Mouse (Mus musculus): Measurements from ENCODE around the gene Rrnad1.

Gene Rrnad1

GRCm38 (mm10) chr3:87949266-87949954 is 18.9 kb upstream of the Rrnad1 start:
- DNase-seq (ENCODE audit: low spot score in 2 of 2): no peak

DNA sequence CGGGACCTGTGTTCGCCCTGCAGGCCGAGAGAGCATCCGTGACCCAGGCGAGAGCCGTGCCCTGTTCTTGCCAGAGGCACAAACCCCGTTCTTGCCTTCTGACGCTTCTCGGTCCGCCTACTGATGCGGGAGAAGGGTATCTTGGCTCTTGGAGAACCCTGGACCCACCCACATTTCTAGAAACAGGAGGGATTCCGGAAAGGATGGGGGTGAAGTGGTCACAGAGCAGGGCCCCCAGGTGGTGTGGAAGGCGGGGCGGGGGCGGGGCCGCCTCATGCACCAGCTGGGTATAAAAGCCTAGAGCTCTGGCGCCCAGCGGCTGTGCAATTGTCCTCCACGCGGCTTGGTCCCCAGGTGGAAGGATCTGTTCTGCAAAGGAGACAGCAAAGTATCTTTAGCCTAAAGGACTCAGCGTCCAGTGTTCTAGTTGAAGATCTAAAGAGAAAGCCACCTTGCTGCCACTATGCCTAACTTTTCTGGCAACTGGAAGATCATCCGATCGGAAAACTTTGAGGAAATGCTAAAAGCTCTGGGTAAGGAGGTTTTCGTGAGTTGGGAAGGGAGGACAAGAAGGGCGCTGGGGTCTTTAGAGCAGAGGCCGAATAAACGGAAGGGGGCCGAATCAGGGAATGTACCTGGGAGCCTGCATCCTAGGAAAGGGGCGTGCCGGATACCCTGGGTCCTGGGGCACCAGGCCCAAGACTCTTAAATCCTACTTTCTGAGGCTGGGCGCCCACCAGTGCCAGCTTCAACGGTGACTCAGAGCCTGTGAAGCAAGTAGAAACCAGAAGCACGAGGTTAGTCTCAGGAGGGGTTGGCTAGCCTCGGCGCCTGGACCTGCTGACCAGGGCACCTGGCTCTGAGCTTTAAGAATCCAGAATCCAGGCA is 18.1 kb upstream of the Rrnad1 start, which contains the start of gene Crabp2:
Gene Crabp2 (plus strand): TSS at position 289 of the 888 bp plus-strand sequence.
- DNase-seq (ENCODE audit: low spot score in 2 of 2): no peak

DNA sequence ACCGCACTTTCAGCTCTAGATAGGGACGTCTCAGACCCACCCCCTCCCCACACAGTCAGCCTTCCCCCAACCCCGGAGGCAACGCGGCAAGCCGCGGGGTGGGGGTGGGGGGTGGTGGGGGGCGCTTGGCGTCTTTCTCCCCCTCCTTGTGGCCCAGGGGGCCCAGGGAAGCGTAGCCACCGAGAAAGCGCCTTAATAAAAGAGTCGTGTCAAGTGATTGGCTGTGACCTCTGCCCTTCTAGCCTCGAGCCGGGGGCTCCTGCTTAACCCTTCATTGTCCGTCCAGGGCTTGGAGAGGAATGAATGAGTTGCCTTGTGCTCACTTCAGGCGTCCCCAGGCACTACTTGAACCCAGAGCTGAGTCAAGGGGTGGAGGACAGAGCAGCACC is 17.3 kb upstream of the Rrnad1 start:
- no peak for DNase-seq (ENCODE audit: low spot score in 2 of 2)

DNA sequence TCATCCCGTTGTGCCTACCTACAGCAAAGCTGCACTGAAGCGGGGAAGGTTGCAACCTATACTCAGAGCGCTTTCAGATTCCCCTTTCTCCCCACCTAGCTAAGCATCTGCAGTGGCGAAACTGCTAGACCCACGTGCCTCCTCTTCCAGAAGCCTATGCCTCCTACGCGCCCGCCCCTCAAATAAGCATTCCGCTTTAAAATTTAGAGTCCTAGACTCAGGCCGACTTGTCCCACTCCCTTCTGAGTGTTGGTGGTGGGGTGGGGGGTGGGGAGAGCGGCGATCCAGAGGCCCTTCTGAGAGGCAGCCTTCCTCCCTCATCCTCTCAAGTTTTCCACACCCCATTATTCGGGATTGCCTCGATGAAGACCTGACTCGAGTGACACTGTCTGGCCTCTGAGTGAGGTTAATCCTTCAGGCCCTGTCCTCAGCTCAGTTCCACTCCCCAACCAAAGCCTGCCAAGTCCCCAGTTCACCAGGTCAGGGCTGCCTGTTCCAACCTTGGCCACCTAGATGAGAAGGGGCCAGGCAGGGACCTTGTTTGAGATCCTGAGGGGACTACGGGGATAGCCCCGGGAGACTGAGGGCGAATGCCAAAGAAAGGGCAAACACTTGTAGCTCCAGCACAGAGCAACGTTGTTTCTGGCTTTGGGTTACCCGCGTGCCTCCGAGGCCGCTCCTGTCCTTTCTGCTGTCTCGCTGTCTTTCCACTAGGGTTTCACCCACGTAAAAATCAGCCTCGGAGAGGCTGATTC is 16.7 kb upstream of the Rrnad1 start:
- no peak for DNase-seq (ENCODE audit: low spot score in 2 of 2)

- no peak for DNase-seq (ENCODE audit: low spot score in 2 of 2)
These were observed 16.0 kb upstream of the Rrnad1 start for GRCm38 (mm10) chr3:87946541-87946860.

DNA sequence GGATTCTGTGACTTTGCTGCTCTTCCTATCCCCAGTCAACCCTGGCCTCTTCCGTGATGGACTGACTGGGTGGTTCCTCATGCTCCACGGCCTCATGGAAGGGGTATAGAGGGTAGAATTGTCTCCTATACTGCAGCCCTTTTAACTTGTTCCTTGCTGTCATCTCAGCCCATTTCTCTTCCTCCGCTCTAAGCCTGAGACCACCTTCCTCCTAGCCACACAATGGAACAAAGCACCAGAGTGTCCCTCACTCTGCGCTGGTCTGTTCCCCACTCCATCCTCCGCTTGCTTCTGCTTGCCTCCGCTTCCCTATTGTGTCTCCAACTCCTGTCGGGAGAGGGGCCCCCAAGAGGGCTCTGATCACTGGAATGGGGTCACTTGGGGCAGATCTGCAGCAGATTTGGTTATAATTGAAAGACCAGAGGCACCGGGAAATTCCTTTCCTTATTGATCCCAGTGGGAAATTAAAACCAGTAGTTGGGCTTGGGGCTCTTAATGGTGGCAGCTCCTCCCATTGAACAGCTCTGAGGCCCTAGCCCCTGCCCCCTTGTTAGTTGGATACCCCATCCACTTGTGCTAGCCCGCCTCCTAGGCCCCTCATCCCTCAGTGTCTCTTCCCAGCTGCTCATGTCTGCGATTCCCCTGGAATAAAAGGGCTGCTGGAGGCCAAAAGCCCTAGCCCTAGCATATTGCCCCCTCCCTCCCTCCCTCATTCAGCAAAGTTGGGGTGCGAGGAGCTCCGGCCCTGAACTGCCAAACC is 15.4 kb upstream of the Rrnad1 start:
- DNase-seq (ENCODE audit: low spot score in 2 of 2): no peak

DNA sequence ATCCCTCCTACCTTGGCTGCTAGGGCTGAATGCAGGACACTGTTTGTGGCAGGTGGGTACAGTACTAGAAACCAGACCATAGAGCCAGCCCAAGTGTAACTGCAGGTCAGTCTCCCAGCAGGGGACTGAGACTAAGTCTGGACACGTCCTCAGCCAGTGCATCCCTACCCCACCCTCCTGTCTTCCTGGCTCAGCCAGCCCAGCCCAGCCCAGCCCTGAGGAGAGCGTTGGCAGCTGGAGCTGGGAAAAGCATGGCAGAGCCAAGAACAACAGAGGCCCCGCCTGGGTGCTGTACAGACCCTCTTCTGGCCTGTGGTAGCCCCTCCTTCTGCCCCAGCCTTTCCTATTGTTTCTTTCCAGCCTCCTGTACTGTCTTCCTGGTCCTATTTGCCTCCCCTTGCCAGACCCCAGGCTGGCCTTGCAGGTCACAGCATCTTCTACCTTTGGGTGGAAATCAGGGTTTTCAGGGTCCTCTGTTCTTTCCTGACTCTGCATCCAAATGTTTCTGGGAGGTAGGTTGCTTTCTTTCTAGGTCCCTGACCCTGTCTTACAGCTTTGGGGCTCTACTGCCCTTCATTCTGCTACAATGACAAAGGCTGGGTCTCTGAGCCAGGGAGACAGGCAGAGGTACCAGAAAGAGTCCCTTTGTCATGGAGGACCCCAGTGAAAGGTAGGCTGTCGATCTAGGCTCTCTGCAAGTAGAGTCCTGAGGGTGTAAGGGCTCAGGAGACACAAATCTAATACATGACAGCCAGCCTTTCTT is 14.5 kb upstream of the Rrnad1 start:
- no peak for DNase-seq (ENCODE audit: low spot score in 2 of 2)

DNA sequence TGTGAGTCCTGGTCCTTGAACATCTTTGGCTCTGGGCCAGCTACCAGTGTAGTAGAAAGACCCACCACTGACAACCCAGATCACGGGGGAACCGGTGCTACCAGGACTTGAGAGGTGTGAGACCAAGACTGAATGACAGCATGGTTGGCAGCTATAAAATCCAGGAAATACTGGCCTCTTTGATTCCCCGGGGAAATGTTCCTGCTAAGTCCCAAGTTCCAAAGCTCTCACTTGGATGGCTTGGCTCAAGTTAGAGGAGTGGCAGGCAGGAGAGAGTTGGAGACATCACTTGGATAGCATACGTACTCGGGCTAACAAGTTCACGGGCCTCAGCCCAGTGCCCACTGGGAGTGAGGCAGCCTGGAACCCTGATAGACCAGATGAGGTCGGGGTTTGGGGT is 13.1 kb upstream of the Rrnad1 start:
- DNase-seq (ENCODE audit: low spot score in 2 of 2): no peak

DNA sequence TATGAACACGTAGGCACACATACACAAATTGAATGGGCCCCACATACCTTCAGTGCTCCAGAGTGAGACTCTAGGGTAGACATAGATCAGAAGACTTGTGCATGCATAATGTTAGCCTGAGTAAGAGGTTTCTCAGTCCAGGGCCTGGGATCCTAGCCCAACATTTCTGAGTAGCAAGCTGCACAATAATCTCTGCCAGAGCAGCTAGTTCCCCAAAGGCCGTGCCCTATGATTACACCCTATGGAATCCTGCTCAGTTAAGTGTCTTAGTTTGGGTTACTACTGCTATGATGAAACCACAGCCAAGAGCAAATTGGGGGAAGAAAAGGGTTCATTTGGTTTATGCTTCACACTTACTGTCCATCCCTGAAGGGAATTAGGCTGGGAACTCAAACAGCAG is 12.0 kb upstream of the Rrnad1 start:
- DNase-seq (ENCODE audit: low spot score in 2 of 2): no peak

DNA sequence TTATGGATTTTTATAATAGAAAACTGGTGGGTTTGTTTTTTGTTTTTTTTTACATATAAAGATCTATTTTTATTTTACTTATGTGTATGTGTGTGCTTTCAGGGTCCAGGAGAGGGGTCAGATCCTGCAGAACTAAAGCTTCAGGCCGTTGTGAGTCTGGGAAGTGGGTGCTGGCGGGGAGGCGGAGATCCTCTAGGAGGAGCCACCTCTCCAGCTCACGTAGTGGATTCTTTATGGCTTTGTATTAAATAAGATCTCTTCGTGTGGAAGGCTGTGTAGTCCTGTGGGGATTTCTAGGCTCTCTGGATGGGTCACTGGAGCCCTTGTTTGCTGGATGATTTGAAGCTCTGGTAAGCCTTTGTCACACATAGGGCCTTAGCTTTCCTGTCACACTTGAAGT is 10.1 kb upstream of the Rrnad1 start:
- no peak for DNase-seq (ENCODE audit: low spot score in 2 of 2)

GRCm38 (mm10) chr3:87935776-87936175 is 5.3 kb upstream of the Rrnad1 start:
- DNase-seq (ENCODE audit: low spot score in 2 of 2): peak; percentile 66 to 88

GRCm38 (mm10) chr3:87935201-87935600 is 4.7 kb upstream of the Rrnad1 start:
- DNase-seq (ENCODE audit: low spot score in 2 of 2): no peak

GRCm38 (mm10) chr3:87934501-87934900 is 4.0 kb upstream of the Rrnad1 start:
- DNase-seq (ENCODE audit: low spot score in 2 of 2): no peak

DNA sequence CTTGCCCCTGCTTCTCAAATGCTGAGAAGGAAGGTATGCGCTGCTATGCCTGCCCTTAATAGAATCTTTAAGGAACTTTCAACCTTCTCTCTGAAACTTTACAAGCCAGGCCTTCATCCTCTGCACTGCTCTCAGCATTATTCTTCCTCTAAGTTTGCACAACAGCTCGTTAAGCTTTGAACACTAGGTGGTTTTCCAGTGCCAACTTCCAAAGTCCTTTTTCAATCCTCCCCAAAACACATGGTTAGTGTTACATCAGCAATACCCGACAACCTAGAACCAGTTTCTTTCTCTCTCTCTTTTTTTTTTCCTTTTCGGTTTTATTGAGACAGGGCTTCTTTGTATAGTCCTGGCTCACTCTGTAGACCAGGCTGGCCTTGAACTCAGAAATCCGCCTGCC is 3.5 kb upstream of the Rrnad1 start:
- DNase-seq (ENCODE audit: low spot score in 2 of 2): no peak

- no peak for DNase-seq (ENCODE audit: low spot score in 2 of 2)
These were observed 1.0 kb downstream of the Rrnad1 start for GRCm38 (mm10) chr3:87929341-87930077.

- no peak for DNase-seq (ENCODE audit: low spot score in 2 of 2)
These were observed 3.1 kb downstream of the Rrnad1 start for GRCm38 (mm10) chr3:87927452-87927851.

DNA sequence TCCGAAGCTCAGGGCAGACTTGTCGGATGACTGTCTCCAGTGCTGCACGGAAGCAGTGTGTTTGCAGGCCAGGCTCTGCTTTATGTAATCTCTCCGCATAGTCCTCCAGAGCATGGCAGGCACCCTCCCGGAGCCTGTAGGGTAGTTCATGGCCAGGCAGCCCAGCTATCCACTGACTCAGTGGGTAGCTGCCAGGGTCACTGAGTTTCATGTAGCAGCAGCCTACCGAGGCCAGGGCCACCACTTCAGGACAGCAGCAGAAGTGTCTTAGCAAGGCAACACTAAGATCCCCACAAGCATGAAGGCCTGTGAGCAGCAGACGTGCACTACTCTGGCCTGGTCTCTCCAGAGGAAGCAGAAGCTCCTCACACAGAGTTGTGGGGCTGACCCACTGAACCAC is 5.5 kb downstream of the Rrnad1 start:
- no peak for DNase-seq (ENCODE audit: low spot score in 2 of 2)

DNA sequence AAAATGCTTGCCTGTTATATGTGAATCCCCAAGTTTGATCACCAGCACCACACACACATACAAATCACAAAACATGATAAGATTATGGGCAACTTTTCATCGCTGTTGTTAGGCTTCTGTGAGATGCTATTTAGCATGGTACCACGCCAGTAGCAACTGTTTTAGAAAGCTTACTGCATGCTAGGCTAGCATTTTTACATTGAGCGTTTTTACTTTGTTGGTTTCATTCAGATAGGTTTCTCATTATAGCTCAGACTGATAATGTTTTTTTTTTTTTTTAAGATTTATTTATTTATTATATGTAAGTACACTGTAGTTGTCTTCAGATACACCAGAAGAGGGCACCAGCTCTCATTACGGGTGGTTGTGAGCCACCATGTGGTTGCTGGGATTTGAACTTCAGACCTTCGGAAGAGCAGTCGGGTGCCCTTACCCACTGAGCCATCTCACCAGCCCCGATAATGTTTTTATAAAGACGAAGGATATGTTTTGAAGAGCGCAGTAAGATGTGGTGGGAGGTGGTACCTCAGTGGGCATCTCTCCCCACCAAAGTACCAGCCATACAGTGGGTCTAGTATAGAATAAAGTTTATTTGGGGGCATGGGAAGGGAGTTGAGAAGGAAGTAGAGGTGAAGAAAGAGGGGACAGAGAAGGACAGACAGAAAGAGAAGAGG is 10.1 kb downstream of the Rrnad1 start:
- DNase-seq (ENCODE audit: low spot score in 2 of 2): no peak

GRCm38 (mm10) chr3:87919336-87920108 is 11.0 kb downstream of the Rrnad1 start, which contains the start of gene Mrpl24:
Gene Mrpl24, plus strand, starts transcription at chr3:87919506.
- peak; percentile 61 to 70 for DNase-seq (ENCODE audit: low spot score in 2 of 2)

All from spleen, postnatal 10 days (tissue).